Comparison of ENCODE assay signal across 9 mouse cellular contexts in genomic region chr14:31062277-31062676, GRCm38 (mm10). TPM values are rescaled to one million over a fixed set of nuclear protein-coding genes. Genes with fewer than 3 reads are reported as not detected.
DNase-seq lines count a peak whose midpoint lies in the region; ATAC-seq and TF ChIP-seq lines count a peak whose summit lies in the region.
"Had no signal": no experiment of that assay in that cellular context is flagged by ENCODE, and none has a peak within 500 bp of the region (broad histone marks: within the 10 kb centered on the region; RNA-seq: fewer than 3 reads in every experiment).

No protein-coding gene starts in this region.

- TF ChIP-seq RAD21 in MEL (IDR thresholded peaks at IDR 0.05; ENCODE audit: low read depth, low read length), result peak; percentile 23

- H3K9me3 ChIP-seq in heart, embryonic 12.5 days (replicated peaks), result no peaks in the 10 kb centered on the region
- no peaks in the 10 kb centered on the region for H3K9me3 ChIP-seq in MEL (replicated peaks; ENCODE audit: insufficient read depth, low read length)
- H3K9me3 ChIP-seq in liver, postnatal 0 days (ENCODE audit: low read length), result no peaks in the 10 kb centered on the region

- no peak overlapping the region for H3K27ac ChIP-seq in heart, embryonic 12.5 days (ENCODE audit: poor library complexity, severe bottlenecking)
- no peak overlapping the region for H3K27ac ChIP-seq in MEL (ENCODE audit: control insufficient read depth, low read depth, low read length)
- H3K27ac ChIP-seq in liver, postnatal 0 days (ENCODE audit: low read depth), result no peak overlapping the region
- H3K27ac ChIP-seq: hindbrain, embryonic 14.5 days had no signal

- H3K4me2 ChIP-seq in heart, embryonic 12.5 days, result no peak overlapping the region
- H3K4me2 ChIP-seq in liver, postnatal 0 days (ENCODE audit: low read depth, low read length), result no peak overlapping the region
- H3K4me2 ChIP-seq: hindbrain, embryonic 14.5 days had no signal

- H3K9ac ChIP-seq in heart, embryonic 12.5 days, result no peak overlapping the region
- no peak overlapping the region for H3K9ac ChIP-seq in MEL (ENCODE audit: control insufficient read depth, low read depth, low read length, poor library complexity, severe bottlenecking)
- no peak overlapping the region for H3K9ac ChIP-seq in liver, postnatal 0 days (replicated peaks)
- H3K9ac ChIP-seq: hindbrain, embryonic 14.5 days had no signal

- no peaks in the 10 kb centered on the region for H3K4me1 ChIP-seq in heart, embryonic 12.5 days (replicated peaks)
- H3K4me1 ChIP-seq in MEL (ENCODE audit: control insufficient read depth in 1 of 2, insufficient read depth in 2 of 2, low read length in 2 of 2), result no peaks in the 10 kb centered on the region
- H3K4me1 ChIP-seq in liver, postnatal 0 days (ENCODE audit: insufficient read depth), result no peaks in the 10 kb centered on the region

- H3K4me3 ChIP-seq in heart, embryonic 12.5 days, result no peak overlapping the region
- no peak overlapping the region for H3K4me3 ChIP-seq in MEL (ENCODE audit: control insufficient read depth in 1 of 2, insufficient read depth in 1 of 2, low read depth in 2 of 2, low read length in 2 of 2)
- H3K4me3 ChIP-seq in liver, postnatal 0 days (ENCODE audit: low read depth, low read length), result no peak overlapping the region

- ATAC-seq in heart, embryonic 12.5 days (ENCODE audit: insufficient number of reproducible peaks, low FRiP score), result no peak
- ATAC-seq in liver, postnatal 0 days, result no peak

- TF ChIP-seq EP300 in MEL (IDR thresholded peaks at IDR 0.05; ENCODE audit: low read depth in 1 of 2, low read length in 2 of 2), result no peak
- TF ChIP-seq EP300 in liver, postnatal 0 days (IDR thresholded peaks at IDR 0.05; ENCODE audit: low read depth), result no peak

- DNase-seq in heart, postnatal 4 days, result peak; percentile 10
- peak; percentile 4 to 14 for DNase-seq in B cell, adult 2 months
- peak; percentile 54 for DNase-seq in MEL (ENCODE audit: low read depth, low spot score)
- peak; percentile 22 for DNase-seq in liver, postnatal 0 days
- no peak for DNase-seq in urinary bladder, adult 2 months (ENCODE audit: low spot score)
- DNase-seq in urinary bladder, adult 18-20 months (ENCODE audit: low spot score in 2 of 2), result no peak
- no peak for DNase-seq in urinary bladder, postnatal 36 days (ENCODE audit: low spot score in 2 of 2)

- no peak for TF ChIP-seq POLR2A in MEL (IDR thresholded peaks at IDR 0.05; ENCODE audit: control insufficient read depth in 1 of 2, insufficient read depth in 1 of 2, low read depth in 1 of 2, low read length in 2 of 2, poor library complexity in 1 of 2)

- WGBS in heart, embryonic 12.5 days, result 49% methylated on average over 1 of the region's 1 CpGs
- 58% methylated on average over 1 of the region's 1 CpGs for WGBS in liver, postnatal 0 days (ENCODE audit: insufficient replicate concordance)

- H3K79me2 ChIP-seq in MEL (ENCODE audit: control insufficient read depth, insufficient read depth, low read length, poor library complexity), result no peaks in the 10 kb centered on the region

- H3K36me3 ChIP-seq in heart, embryonic 12.5 days, result peaks cover 66% of the 10 kb centered on the region
- peaks cover 0 to 43% of the 10 kb centered on the region in 2 experiments; a peak in 2 of 4 replicates for H3K36me3 ChIP-seq in MEL (ENCODE audit: control insufficient read depth in 1 of 2, insufficient read depth in 2 of 2, low read length in 2 of 2)
- peaks cover 66% of the 10 kb centered on the region for H3K36me3 ChIP-seq in liver, postnatal 0 days (replicated peaks; ENCODE audit: insufficient read depth, low read length)

- H3K27me3 ChIP-seq in heart, embryonic 12.5 days (replicated peaks), result no peaks in the 10 kb centered on the region
- H3K27me3 ChIP-seq in MEL (ENCODE audit: control insufficient read depth in 1 of 2, insufficient read depth in 2 of 2, low read length in 2 of 2), result no peaks in the 10 kb centered on the region
- no peaks in the 10 kb centered on the region for H3K27me3 ChIP-seq in liver, postnatal 0 days (ENCODE audit: insufficient read depth, low read length)

- peak; percentile 48 to 64 (median 56) for TF ChIP-seq CTCF in MEL (IDR thresholded peaks at IDR 0.05 in 2 of 3, conservative IDR thresholded peaks at IDR 0.05 in 1 of 3; ENCODE audit: control insufficient read depth in 1 of 3, insufficient read depth in 1 of 3, low read depth in 2 of 3, low read length in 3 of 3, poor library complexity in 1 of 3, severe bottlenecking in 1 of 3)
- TF ChIP-seq CTCF in liver, postnatal 0 days (IDR thresholded peaks at IDR 0.05; ENCODE audit: low read depth), result peak; percentile 67

TF ChIP-seq in MEL, 35 proteins besides CTCF, POLR2A, EP300 and RAD21:
- TF ChIP-seq ETS1 (IDR thresholded peaks at IDR 0.05; ENCODE audit: low read depth, low read length) (no peak), SMC3 (IDR thresholded peaks at IDR 0.05; ENCODE audit: low read depth, low read length) (peak; percentile 38)

RNA-seq across cellular contexts. Expression of gene Gnl3, which starts 43.3 kb away (rescaled TPM):
- 10 to 100 TPM; 37.9 to 41.4 TPM for total RNA-seq in heart, postnatal 4 days (2021)
- 75.3 and 79.5 TPM in 2 replicates for polyA plus RNA-seq in heart, embryonic 12.5 days (2016; fragmentation: Nextera tagmentation; extraction: Ambion mirVana)
- 217 and 257 TPM in 2 replicates for total RNA-seq in MEL (2012; rRNA removed)
- polyA plus RNA-seq in MEL (2012; ENCODE audit: insufficient read depth in 1 of 2, insufficient read length in 2 of 2, low read depth in 1 of 2, low replicate concordance in 2 of 2, missing spikeins in 1 of 2), result 100 to 1,000 TPM; 151 to 332 TPM
- polyA plus RNA-seq in liver, postnatal 0 days (2015; fragmentation: Nextera tagmentation; extraction: Ambion mirVana), result 67.4 and 71.9 TPM in 2 replicates
- polyA plus RNA-seq in urinary bladder, adult 2 months (2012; rRNA removed), result 51.0 and 68.7 TPM in 2 replicates

RNA-seq across cellular contexts. Expression of gene Pbrm1, which starts 43.3 kb away (rescaled TPM):
- 100 to 1,000 TPM in 1 of 2 experiments, 10 to 100 TPM in 1; 97.2 to 101 TPM for total RNA-seq in heart, postnatal 4 days (2021)
- 124 and 134 TPM in 2 replicates for polyA plus RNA-seq in heart, embryonic 12.5 days (2016; fragmentation: Nextera tagmentation; extraction: Ambion mirVana)
- total RNA-seq in MEL (2012; rRNA removed), result 28.7 and 31.1 TPM in 2 replicates
- 10 to 100 TPM; 32.4 to 62.0 TPM for polyA plus RNA-seq in MEL (2012; ENCODE audit: insufficient read depth in 1 of 2, insufficient read length in 2 of 2, low read depth in 1 of 2, low replicate concordance in 2 of 2, missing spikeins in 1 of 2)
- 31.0 and 33.2 TPM in 2 replicates for polyA plus RNA-seq in liver, postnatal 0 days (2015; fragmentation: Nextera tagmentation; extraction: Ambion mirVana)
- polyA plus RNA-seq in urinary bladder, adult 2 months (2012; rRNA removed), result 21.5 and 26.9 TPM in 2 replicates

Comparison
In these comparisons a context has a peak if more than half of its experiments do, and no peak if none do; other contexts are left out.
1. DNase-seq: peak in heart, postnatal 4 days (single experiment), B cell, adult 2 months (2 of 2), MEL (single experiment) and liver, postnatal 0 days (single experiment); none in urinary bladder, adult 2 months (single experiment), urinary bladder, adult 18-20 months (0 of 2) and urinary bladder, postnatal 36 days (0 of 2).